Mouse (Mus musculus) midbrain, embryonic 15.5 days (tissue): ENCODE data around the gene Usp45. TPM values are rescaled to one million over a fixed set of nuclear protein-coding genes. Genes with fewer than 3 reads are reported as not detected.

Experiments used
- ATAC-seq: fragments of 200-750 bp; cut with Nextera tagmentation; replicated peaks from 2 replicates; pipeline ENCODE4 v1.8.0; 2017; ENCODE audit warnings: moderate TSS enrichment
- H3K27ac ChIP-seq: fragments of 300-500 bp; sonication (generic); 2 replicates; pipeline ENCODE4 v1.5.1; 2015; ENCODE audit warnings: mild to moderate bottlenecking, inconsistent platforms
- H3K27me3 ChIP-seq: fragments of 300-500 bp; sonication (generic); replicated peaks from 2 replicates; pipeline ENCODE4 v1.6.1; 2015; ENCODE audit warnings: inconsistent platforms
- H3K36me3 ChIP-seq: fragments of 300-500 bp; sonication (generic); replicated peaks from 2 replicates; pipeline ENCODE4 v1.6.1; 2015; ENCODE audit warnings: inconsistent platforms
- H3K4me1 ChIP-seq: fragments of 300-500 bp; sonication (generic); 2 replicates; pipeline ENCODE4 v1.6.1; 2015; ENCODE audit warnings: inconsistent platforms
- H3K4me2 ChIP-seq: fragments of 300-500 bp; sonication (generic); 2 replicates; pipeline ENCODE4 v1.6.1; 2015; ENCODE audit warnings: inconsistent platforms, mild to moderate bottlenecking, moderate library complexity
- H3K4me3 ChIP-seq: fragments of 300-500 bp; sonication (generic); 2 replicates; pipeline ENCODE4 v1.5.1; 2015; ENCODE audit warnings: mild to moderate bottlenecking, inconsistent platforms
- H3K9ac ChIP-seq: fragments of 300-500 bp; sonication (generic); 2 replicates; pipeline ENCODE4 v1.6.1; 2015; ENCODE audit warnings: mild to moderate bottlenecking, inconsistent platforms
- H3K9me3 ChIP-seq: fragments of 300-500 bp; sonication (generic); 2 replicates; pipeline ENCODE4 v1.6.1; 2016; ENCODE audit warnings: inconsistent platforms
- WGBS: fragments of 180-500 bp; shearing (Covaris S2); methylation state at CpG from one replicate; pipeline ENCODE4 v1.1.7; 2015; ENCODE audit warnings: mixed read lengths; 5-methylcytosine and 5-hydroxymethylcytosine counted together
- polyA plus RNA-seq: library from polyadenylated mRNA; unstranded; fragments of >200 nt; fragmentation: Nextera tagmentation; extraction: Ambion mirVana; gene quantifications from 2 replicates; pipeline ENCODE4 v1.2.1, GENCODE M21; 2015

The Usp45 gene
- polyA plus RNA-seq, 1 experiment from 2014 or later: 5.9 TPM

GRCm38 (mm10) chr4:21766171-21766862 is 639 bp upstream of the Usp45 start:
- 16% methylated on average over 14 of the region's 14 CpGs for WGBS
- Histone ChIP-seq H3K36me3 (no peaks in the 10 kb centered on the region), H3K9me3 (no peaks in the 10 kb centered on the region), H3K27ac (peak overlapping the region; percentile 76), H3K4me1 (peaks cover 5% of the 10 kb centered on the region), H3K4me2 (peak overlapping the region; percentile 56), H3K9ac (peak overlapping the region; percentile 67), H3K4me3 (peak overlapping the region; percentile 75), H3K27me3 (no peaks in the 10 kb centered on the region)
- ATAC-seq: no peak; the same call in none of the 2 replicates

- H3K9ac ChIP-seq: no peak overlapping the region
- ATAC-seq: no peak
- 95% methylated on average over 1 of the region's 1 CpGs for WGBS
Observed at GRCm38 (mm10) chr4:21771064-21771463, 4.1 kb downstream of the Usp45 start.

GRCm38 (mm10) chr4:21772306-21772705 is 5.3 kb downstream of the Usp45 start:
- no peak for ATAC-seq
- H3K9me3 ChIP-seq: no peaks in the 10 kb centered on the region
- no peak overlapping the region for H3K4me2 ChIP-seq
- H3K36me3 ChIP-seq: no peaks in the 10 kb centered on the region
- H3K4me1 ChIP-seq: peaks cover 11% of the 10 kb centered on the region
- no peak overlapping the region for H3K4me3 ChIP-seq
- WGBS: 95% methylated on average over 1 of the region's 1 CpGs
- no peaks in the 10 kb centered on the region for H3K27me3 ChIP-seq
- no peak overlapping the region for H3K27ac ChIP-seq
- no peak overlapping the region for H3K9ac ChIP-seq

More at GRCm38 (mm10) chr4:21771064-21771463, 4.1 kb downstream of the Usp45 start:
- Histone ChIP-seq H3K4me1 (peaks cover 6% of the 10 kb centered on the region), H3K9me3 (no peaks in the 10 kb centered on the region), H3K27me3 (no peaks in the 10 kb centered on the region), H3K27ac (no peak overlapping the region), H3K36me3 (no peaks in the 10 kb centered on the region), H3K4me2 (no peak overlapping the region), H3K4me3 (no peak overlapping the region)

GRCm38 (mm10) chr4:21776091-21776945 is 9.4 kb downstream of the Usp45 start:
- Histone ChIP-seq H3K9me3 (no peaks in the 10 kb centered on the region), H3K27ac (peak overlapping the region; percentile 70), H3K36me3 (no peaks in the 10 kb centered on the region; the same call in 1 of the 2 replicates), H3K9ac (peak overlapping the region; percentile 71), H3K4me2 (peak overlapping the region; percentile 66), H3K4me1 (peaks cover 15% of the 10 kb centered on the region), H3K4me3 (peak overlapping the region; percentile 75), H3K27me3 (no peaks in the 10 kb centered on the region)
- under 1% methylated on average over 46 of the region's 46 CpGs for WGBS
- ATAC-seq: peak; percentile 98

GRCm38 (mm10) chr4:21776946-21777265 is 9.9 kb downstream of the Usp45 start:
- peak overlapping the region; percentile 75 for H3K4me3 ChIP-seq
- 8% methylated on average over 9 of the region's 9 CpGs for WGBS
- ATAC-seq: no peak; the same call in 1 of the 2 replicates

GRCm38 (mm10) chr4:21780816-21781726 is 14.1 kb downstream of the Usp45 start:
- WGBS: 95% methylated on average over 12 of the region's 12 CpGs
- ATAC-seq: no peak

More at GRCm38 (mm10) chr4:21776946-21777265, 9.9 kb downstream of the Usp45 start:
- no peaks in the 10 kb centered on the region for H3K9me3 ChIP-seq
- no peak overlapping the region for H3K27ac ChIP-seq
- no peaks in the 10 kb centered on the region for H3K27me3 ChIP-seq
- H3K4me2 ChIP-seq: peak overlapping the region; percentile 66
- no peaks in the 10 kb centered on the region; the same call in 1 of the 2 replicates for H3K36me3 ChIP-seq
- peaks cover 15% of the 10 kb centered on the region for H3K4me1 ChIP-seq
- peak overlapping the region; percentile 71 for H3K9ac ChIP-seq

GRCm38 (mm10) chr4:21786268-21786667 is 19.3 kb downstream of the Usp45 start:
- Histone ChIP-seq H3K4me1 (no peaks in the 10 kb centered on the region), H3K36me3 (peaks cover 31% of the 10 kb centered on the region), H3K9ac (no peak overlapping the region), H3K4me3 (no peak overlapping the region), H3K9me3 (no peaks in the 10 kb centered on the region), H3K27ac (no peak overlapping the region), H3K27me3 (no peaks in the 10 kb centered on the region), H3K4me2 (no peak overlapping the region)
- WGBS: 94% methylated on average over 12 of the region's 12 CpGs
- ATAC-seq: no peak

More at GRCm38 (mm10) chr4:21780816-21781726, 14.1 kb downstream of the Usp45 start:
- Histone ChIP-seq H3K27me3 (no peaks in the 10 kb centered on the region), H3K9me3 (no peaks in the 10 kb centered on the region), H3K4me2 (no peak overlapping the region), H3K4me1 (peaks cover 11% of the 10 kb centered on the region), H3K4me3 (no peak overlapping the region), H3K9ac (no peak overlapping the region), H3K27ac (no peak overlapping the region), H3K36me3 (peaks cover 23% of the 10 kb centered on the region)

- H3K36me3 ChIP-seq: peaks cover 25% of the 10 kb centered on the region
- no peaks in the 10 kb centered on the region for H3K27me3 ChIP-seq
- no peak overlapping the region for H3K9ac ChIP-seq
Observed at GRCm38 (mm10) chr4:21788903-21789302, 21.9 kb downstream of the Usp45 start.

GRCm38 (mm10) chr4:21789836-21790235 is 22.9 kb downstream of the Usp45 start:
- Histone ChIP-seq H3K9me3 (no peaks in the 10 kb centered on the region), H3K4me1 (no peaks in the 10 kb centered on the region), H3K4me2 (no peak overlapping the region), H3K36me3 (peaks cover 21% of the 10 kb centered on the region), H3K27me3 (no peaks in the 10 kb centered on the region), H3K27ac (no peak overlapping the region), H3K9ac (no peak overlapping the region), H3K4me3 (no peak overlapping the region)
- 88% methylated on average over 4 of the region's 4 CpGs for WGBS
- no peak for ATAC-seq

More at GRCm38 (mm10) chr4:21788903-21789302, 21.9 kb downstream of the Usp45 start:
- Histone ChIP-seq H3K4me2 (no peak overlapping the region), H3K4me3 (no peak overlapping the region), H3K27ac (no peak overlapping the region), H3K9me3 (no peaks in the 10 kb centered on the region), H3K4me1 (no peaks in the 10 kb centered on the region)
- 84% methylated on average over 6 of the region's 6 CpGs for WGBS
- no peak for ATAC-seq

GRCm38 (mm10) chr4:21793631-21794030 is 26.7 kb downstream of the Usp45 start:
- no peak overlapping the region for H3K4me2 ChIP-seq
- H3K36me3 ChIP-seq: peaks cover 5% of the 10 kb centered on the region
- no peak overlapping the region for H3K9ac ChIP-seq
- no peak overlapping the region for H3K27ac ChIP-seq
- H3K4me3 ChIP-seq: no peak overlapping the region
- H3K27me3 ChIP-seq: no peaks in the 10 kb centered on the region
- ATAC-seq: no peak
- H3K9me3 ChIP-seq: no peaks in the 10 kb centered on the region
- no peaks in the 10 kb centered on the region for H3K4me1 ChIP-seq
- WGBS: 64% methylated on average over 3 of the region's 3 CpGs

- WGBS: 86% methylated on average over 1 of the region's 1 CpGs
- Histone ChIP-seq H3K4me3 (no peak overlapping the region), H3K9me3 (no peaks in the 10 kb centered on the region), H3K27ac (no peak overlapping the region), H3K9ac (no peak overlapping the region), H3K27me3 (no peaks in the 10 kb centered on the region), H3K4me1 (no peaks in the 10 kb centered on the region), H3K4me2 (no peak overlapping the region), H3K36me3 (peaks cover 22% of the 10 kb centered on the region; the same call in 1 of the 2 replicates)
- ATAC-seq: no peak
Observed at GRCm38 (mm10) chr4:21801013-21801412, 34.1 kb downstream of the Usp45 start.
